Mouse (Mus musculus): ENCODE results near the gene Dnajc19.

GRCm38 (mm10) chr3:34030601-34031000, 50.5 kb downstream of the Dnajc19 start:
- TF ChIP-seq CTCF (conservative IDR thresholded peaks at IDR 0.05; ENCODE audit: insufficient read depth, insufficient read length, low read depth, low read length) (no peak), POLR2A (IDR thresholded peaks at IDR 0.05; ENCODE audit: low read depth, low read length) (no peak)
